Mouse (Mus musculus): Measurements from ENCODE around the gene Col16a1. TPM values are rescaled to one million over a fixed set of nuclear protein-coding genes. Genes with fewer than 3 reads are reported as not detected.

Gene Col16a1
- polyA plus RNA-seq, 1 experiment from 2014 or later = 8.2 TPM

- DNase-seq (ENCODE audit: low spot score) (no peak), ATAC-seq (ENCODE audit: insufficient number of reproducible peaks, low FRiP score, low TSS enrichment, low read depth) (no peak)
- no peak within 1 kb of the TSS for H3K9ac ChIP-seq (ENCODE audit: low read length)
- WGBS = 14% methylated on average over 6 of the region's 6 CpGs
- no peaks in the 10 kb centered on the region for H3K9me3 ChIP-seq (ENCODE audit: control insufficient read depth, low read length)
- no peaks in the 10 kb centered on the region for H3K4me1 ChIP-seq (ENCODE audit: control insufficient read depth, insufficient read depth, low read length)
- no peak within 1 kb of the TSS for H3K27ac ChIP-seq (replicated peaks; ENCODE audit: low read depth, low read length)
- H3K27me3 ChIP-seq (ENCODE audit: control insufficient read depth, insufficient read depth, low read length) = no peaks in the 10 kb centered on the region
- no peak within 1 kb of the TSS for H3K4me3 ChIP-seq (ENCODE audit: low read depth, low read length)
- no peaks in the 10 kb centered on the region for H3K36me3 ChIP-seq (ENCODE audit: control insufficient read depth, insufficient read depth, low read length)
- H3K4me2 ChIP-seq (ENCODE audit: low read depth, severe bottlenecking) = no peak within 1 kb of the TSS
Measured at GRCm38 (mm10) chr4:130102111-130102651, 54.5 kb downstream of the Col16a1 start, which contains the start of gene Pef1. TSS of gene Pef1 (plus strand) at chr4:130102558.

GRCm38 (mm10) chr4:130103632-130104031 is 56.0 kb downstream of the Col16a1 start:
- ATAC-seq (ENCODE audit: insufficient number of reproducible peaks, low FRiP score, low TSS enrichment, low read depth) (no peak), DNase-seq (ENCODE audit: low spot score) (no peak)
- 75% methylated on average over 12 of the region's 12 CpGs for WGBS
- H3K4me1 ChIP-seq (ENCODE audit: control insufficient read depth, insufficient read depth, low read length) = no peaks in the 10 kb centered on the region
- no peak overlapping the region for H3K4me3 ChIP-seq (ENCODE audit: low read depth, low read length)
- H3K36me3 ChIP-seq (ENCODE audit: control insufficient read depth, insufficient read depth, low read length) = no peaks in the 10 kb centered on the region
- no peaks in the 10 kb centered on the region for H3K9me3 ChIP-seq (ENCODE audit: control insufficient read depth, low read length)
- H3K27me3 ChIP-seq (ENCODE audit: control insufficient read depth, insufficient read depth, low read length) = no peaks in the 10 kb centered on the region
- no peak overlapping the region for H3K27ac ChIP-seq (replicated peaks; ENCODE audit: low read depth, low read length)
- H3K9ac ChIP-seq (ENCODE audit: low read length) = no peak overlapping the region
- H3K4me2 ChIP-seq (ENCODE audit: low read depth, severe bottlenecking) = no peak overlapping the region

- WGBS = 83% methylated on average over 4 of the region's 4 CpGs
- Histone ChIP-seq H3K27me3 (ENCODE audit: control insufficient read depth, insufficient read depth, low read length) (no peaks in the 10 kb centered on the region), H3K4me2 (ENCODE audit: low read depth, severe bottlenecking) (no peak overlapping the region), H3K36me3 (ENCODE audit: control insufficient read depth, insufficient read depth, low read length) (no peaks in the 10 kb centered on the region), H3K27ac (replicated peaks; ENCODE audit: low read depth, low read length) (no peak overlapping the region), H3K4me3 (ENCODE audit: low read depth, low read length) (no peak overlapping the region), H3K9ac (ENCODE audit: low read length) (no peak overlapping the region), H3K9me3 (ENCODE audit: control insufficient read depth, low read length) (no peaks in the 10 kb centered on the region), H3K4me1 (ENCODE audit: control insufficient read depth, insufficient read depth, low read length) (peaks cover 4% of the 10 kb centered on the region)
- no peak for ATAC-seq (ENCODE audit: insufficient number of reproducible peaks, low FRiP score, low TSS enrichment, low read depth)
- DNase-seq (ENCODE audit: low spot score) = no peak
Measured at GRCm38 (mm10) chr4:130104584-130104983, 56.9 kb downstream of the Col16a1 start.

GRCm38 (mm10) chr4:130107065-130107443 is 59.4 kb downstream of the Col16a1 start:
- Histone ChIP-seq H3K36me3 (ENCODE audit: control insufficient read depth, insufficient read depth, low read length) (no peaks in the 10 kb centered on the region), H3K4me2 (ENCODE audit: low read depth, severe bottlenecking) (peak overlapping the region; percentile 81; the same call in 1 of the 2 replicates), H3K4me1 (ENCODE audit: control insufficient read depth, insufficient read depth, low read length) (peaks cover 4% of the 10 kb centered on the region), H3K9ac (ENCODE audit: low read length) (peak overlapping the region; percentile 73; the same call in 1 of the 2 replicates), H3K9me3 (ENCODE audit: control insufficient read depth, low read length) (no peaks in the 10 kb centered on the region), H3K27ac (replicated peaks; ENCODE audit: low read depth, low read length) (no peak overlapping the region), H3K4me3 (ENCODE audit: low read depth, low read length) (peak overlapping the region; percentile 68), H3K27me3 (ENCODE audit: control insufficient read depth, insufficient read depth, low read length) (no peaks in the 10 kb centered on the region)
- DNase-seq (ENCODE audit: low spot score) = no peak
- 13% methylated on average over 14 of the region's 14 CpGs for WGBS
- peak; percentile 67 for ATAC-seq (ENCODE audit: insufficient number of reproducible peaks, low FRiP score, low TSS enrichment, low read depth)

DNA sequence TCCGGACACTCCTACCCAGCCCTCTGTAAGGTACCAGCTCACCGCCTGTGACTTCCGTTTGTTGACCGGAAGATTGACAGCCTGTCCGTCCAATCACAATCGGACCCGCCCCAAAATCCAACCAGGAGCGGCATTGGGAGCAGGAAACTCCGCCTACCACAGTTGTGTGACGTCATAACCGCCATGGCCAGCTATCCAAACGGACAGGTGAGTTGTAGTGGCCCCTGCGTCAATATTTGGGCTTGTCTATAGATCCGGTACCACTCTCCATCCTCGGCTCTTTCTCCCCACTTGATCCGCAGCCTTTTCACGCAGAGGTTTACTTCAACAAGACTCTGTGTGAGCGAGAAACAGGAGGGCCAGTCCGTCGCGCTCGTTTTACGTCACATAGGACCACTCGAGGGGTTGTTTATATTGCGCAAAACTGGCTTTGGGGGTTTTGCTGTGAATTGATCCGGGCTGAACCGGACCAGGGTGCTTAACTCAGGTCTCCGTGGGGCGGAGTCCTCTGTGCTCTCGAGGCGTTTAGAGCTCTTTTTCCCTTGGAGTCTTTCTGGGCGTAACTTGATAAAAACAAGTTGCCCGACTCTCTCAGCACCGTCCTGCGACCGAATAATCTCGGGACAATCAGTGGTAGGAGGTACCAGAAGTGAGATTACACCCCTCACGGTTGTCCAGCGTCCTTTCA is 59.9 kb downstream of the Col16a1 start:
- under 1% methylated on average over 39 of the region's 39 CpGs for WGBS
- Histone ChIP-seq H3K9ac (ENCODE audit: low read length) (peak overlapping the region; percentile 73), H3K4me1 (ENCODE audit: control insufficient read depth, insufficient read depth, low read length) (peaks cover 4% of the 10 kb centered on the region), H3K9me3 (ENCODE audit: control insufficient read depth, low read length) (no peaks in the 10 kb centered on the region), H3K27me3 (ENCODE audit: control insufficient read depth, insufficient read depth, low read length) (no peaks in the 10 kb centered on the region), H3K27ac (replicated peaks; ENCODE audit: low read depth, low read length) (no peak overlapping the region), H3K4me2 (ENCODE audit: low read depth, severe bottlenecking) (peak overlapping the region; percentile 81), H3K36me3 (ENCODE audit: control insufficient read depth, insufficient read depth, low read length) (no peaks in the 10 kb centered on the region), H3K4me3 (ENCODE audit: low read depth, low read length) (peak overlapping the region; percentile 68)
- DNase-seq (ENCODE audit: low spot score) = peak; percentile 100
- ATAC-seq (ENCODE audit: insufficient number of reproducible peaks, low FRiP score, low TSS enrichment, low read depth) = peak; percentile 92

- Histone ChIP-seq H3K4me1 (ENCODE audit: control insufficient read depth, insufficient read depth, low read length) (peaks cover 4% of the 10 kb centered on the region), H3K4me2 (ENCODE audit: low read depth, severe bottlenecking) (no peak overlapping the region), H3K9ac (ENCODE audit: low read length) (no peak overlapping the region), H3K36me3 (ENCODE audit: control insufficient read depth, insufficient read depth, low read length) (no peaks in the 10 kb centered on the region), H3K27ac (replicated peaks; ENCODE audit: low read depth, low read length) (no peak overlapping the region), H3K27me3 (ENCODE audit: control insufficient read depth, insufficient read depth, low read length) (no peaks in the 10 kb centered on the region), H3K9me3 (ENCODE audit: control insufficient read depth, low read length) (no peaks in the 10 kb centered on the region), H3K4me3 (ENCODE audit: low read depth, low read length) (no peak overlapping the region)
- no peak for ATAC-seq (ENCODE audit: insufficient number of reproducible peaks, low FRiP score, low TSS enrichment, low read depth)
- 67% methylated on average over 3 of the region's 3 CpGs for WGBS
- no peak for DNase-seq (ENCODE audit: low spot score)
Measured at GRCm38 (mm10) chr4:130108929-130109328, 61.3 kb downstream of the Col16a1 start.

DNA sequence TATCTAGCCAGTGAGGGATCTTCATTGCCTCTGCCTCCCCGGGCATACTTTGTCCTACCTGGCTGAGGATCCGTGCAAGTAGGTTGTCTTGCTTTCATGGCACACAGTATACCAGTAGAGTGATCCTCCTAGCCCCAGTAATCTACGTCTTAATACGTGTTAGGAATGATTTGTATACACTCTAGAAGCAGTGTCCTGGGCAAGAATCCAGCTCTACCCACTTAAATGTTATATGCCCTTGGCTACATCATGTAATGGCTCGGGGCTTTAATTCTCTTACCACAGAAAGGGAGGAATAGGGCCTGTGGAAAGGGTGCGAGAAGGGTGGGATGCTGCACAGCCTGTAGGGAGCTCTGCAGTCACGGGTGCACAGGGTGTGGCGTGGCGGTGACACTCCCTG is 62.0 kb downstream of the Col16a1 start:
- Histone ChIP-seq H3K4me3 (ENCODE audit: low read depth, low read length) (no peak overlapping the region), H3K27ac (replicated peaks; ENCODE audit: low read depth, low read length) (no peak overlapping the region), H3K9me3 (ENCODE audit: control insufficient read depth, low read length) (no peaks in the 10 kb centered on the region), H3K4me2 (ENCODE audit: low read depth, severe bottlenecking) (no peak overlapping the region), H3K36me3 (ENCODE audit: control insufficient read depth, insufficient read depth, low read length) (no peaks in the 10 kb centered on the region), H3K4me1 (ENCODE audit: control insufficient read depth, insufficient read depth, low read length) (peaks cover 4% of the 10 kb centered on the region), H3K9ac (ENCODE audit: low read length) (no peak overlapping the region), H3K27me3 (ENCODE audit: control insufficient read depth, insufficient read depth, low read length) (no peaks in the 10 kb centered on the region)
- no peak for DNase-seq (ENCODE audit: low spot score)
- no peak for ATAC-seq (ENCODE audit: insufficient number of reproducible peaks, low FRiP score, low TSS enrichment, low read depth)
- 93% methylated on average over 9 of the region's 9 CpGs for WGBS

DNA sequence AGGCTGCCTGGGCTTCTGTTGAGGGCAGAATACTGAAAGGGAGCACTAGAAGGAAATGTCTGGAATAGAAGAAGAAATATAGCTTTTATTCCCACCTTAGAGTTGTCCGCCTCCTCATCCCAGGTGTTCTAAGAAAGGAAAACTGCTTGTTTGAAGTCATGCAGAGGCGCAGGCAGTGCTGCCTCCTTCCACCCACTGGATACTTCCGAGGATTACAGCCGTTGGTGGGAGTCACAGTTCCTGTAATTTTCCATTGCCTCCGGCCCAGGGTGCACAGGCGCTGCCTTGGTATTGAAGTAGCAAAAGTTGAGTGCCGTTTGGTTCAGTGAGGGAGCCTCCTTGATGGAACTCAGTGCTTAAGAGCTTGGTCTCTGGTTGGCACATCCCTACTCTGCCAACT is 62.5 kb downstream of the Col16a1 start:
- Histone ChIP-seq H3K4me2 (ENCODE audit: low read depth, severe bottlenecking) (no peak overlapping the region), H3K9ac (ENCODE audit: low read length) (no peak overlapping the region), H3K27ac (replicated peaks; ENCODE audit: low read depth, low read length) (no peak overlapping the region), H3K36me3 (ENCODE audit: control insufficient read depth, insufficient read depth, low read length) (no peaks in the 10 kb centered on the region), H3K4me1 (ENCODE audit: control insufficient read depth, insufficient read depth, low read length) (peaks cover 4% of the 10 kb centered on the region), H3K27me3 (ENCODE audit: control insufficient read depth, insufficient read depth, low read length) (no peaks in the 10 kb centered on the region), H3K9me3 (ENCODE audit: control insufficient read depth, low read length) (no peaks in the 10 kb centered on the region), H3K4me3 (ENCODE audit: low read depth, low read length) (no peak overlapping the region)
- ATAC-seq (ENCODE audit: insufficient number of reproducible peaks, low FRiP score, low TSS enrichment, low read depth) = no peak
- no peak for DNase-seq (ENCODE audit: low spot score)
- 88% methylated on average over 7 of the region's 7 CpGs for WGBS

Measured in limb, embryonic 11.5 days (tissue).